Mouse (Mus musculus) midbrain, embryonic 12.5 days (tissue): ENCODE results near the gene Gm4133. TPM values are rescaled to one million over a fixed set of nuclear protein-coding genes. Genes with fewer than 3 reads are reported as not detected.
"Not testable (repeated sequence)": the region's sequence is repeated elsewhere in the genome, so short reads cannot be mapped to it uniquely, and the experiment has no call there.

Experiments used
- ATAC-seq: fragments of 200-750 bp; cut with Nextera tagmentation; 2 replicates; pipeline ENCODE4 v1.8.0; 2017; ENCODE audit warnings: low read depth, moderate TSS enrichment, moderate library complexity; ENCODE audit not compliant: low FRiP score
- H3K27ac ChIP-seq: fragments of 300-500 bp; sonication (generic); replicated peaks from 2 replicates; pipeline ENCODE4 v1.5.1; 2016; ENCODE audit warnings: mild to moderate bottlenecking
- H3K27me3 ChIP-seq: fragments of 300-500 bp; sonication (generic); 2 replicates; pipeline ENCODE4 v1.6.1; 2016; ENCODE audit warnings: mild to moderate bottlenecking
- H3K36me3 ChIP-seq: fragments of 300-500 bp; sonication (generic); 2 replicates; pipeline ENCODE4 v1.6.1; 2016
- H3K4me1 ChIP-seq: fragments of 300-500 bp; sonication (generic); 2 replicates; pipeline ENCODE4 v1.6.1; 2016
- H3K4me2 ChIP-seq: fragments of 300-500 bp; sonication (generic); replicated peaks from 2 replicates; pipeline ENCODE4 v1.6.1; 2016; ENCODE audit warnings: mild to moderate bottlenecking, moderate library complexity
- H3K4me3 ChIP-seq: fragments of 300-500 bp; sonication (generic); 2 replicates; pipeline ENCODE4 v1.5.1; 2016; ENCODE audit warnings: mild to moderate bottlenecking
- H3K9ac ChIP-seq: fragments of 300-500 bp; sonication (generic); replicated peaks from 2 replicates; pipeline ENCODE4 v1.6.1; 2016; ENCODE audit warnings: mild to moderate bottlenecking, moderate library complexity
- H3K9me3 ChIP-seq: fragments of 300-500 bp; sonication (generic); 2 replicates; pipeline ENCODE4 v1.6.1; 2016; ENCODE audit warnings: mild to moderate bottlenecking
- WGBS: fragments of 180-500 bp; shearing (Covaris S2); methylation state at CpG from one replicate; pipeline ENCODE4 v1.1.7; 2016; 5-methylcytosine and 5-hydroxymethylcytosine counted together
- polyA plus RNA-seq: library from polyadenylated mRNA; unstranded; fragments of >200 nt; fragmentation: Nextera tagmentation; extraction: Ambion mirVana; gene quantifications from 2 replicates; pipeline ENCODE4 v1.2.1, GENCODE M21; 2016

The Gm4133 gene
- not detected in 2 replicates for polyA plus RNA-seq

- H3K4me3 ChIP-seq, H3K9ac ChIP-seq, H3K4me1 ChIP-seq, H3K9me3 ChIP-seq, H3K36me3 ChIP-seq, H3K4me2 ChIP-seq, H3K27ac ChIP-seq, ATAC-seq, H3K27me3 ChIP-seq: not testable (repeated sequence)
- WGBS: no CpG with 5 or more reads among the region's 2 CpGs
Observed at GRCm38 (mm10) chr7:20333965-20334364, at the start of gene Gm4133. TSS of gene Gm4133 (minus strand) at chr7:20334065.

GRCm38 (mm10) chr7:20375310-20375709, 41.4 kb upstream of the Gm4133 start, which contains the start of gene Gm5728:
TSS of gene Gm5728 (minus strand) at chr7:20375410.
- not testable (repeated sequence) for H3K9me3 ChIP-seq, ATAC-seq, H3K4me2 ChIP-seq, H3K27me3 ChIP-seq, H3K27ac ChIP-seq, H3K4me1 ChIP-seq, H3K9ac ChIP-seq, H3K36me3 ChIP-seq, H3K4me3 ChIP-seq
- no CpG with 5 or more reads among the region's 1 CpGs for WGBS

Other genes with a start within 250 kb of the Gm4133 start
- not detected in 2 replicates for gene Vmn1r91, start 234.4 kb downstream of the Gm4133 start, polyA plus RNA-seq
- gene Gm16442, start 211.5 kb downstream of the Gm4133 start, polyA plus RNA-seq: not detected in 2 replicates
- gene Vmn1r93, start 195.0 kb downstream of the Gm4133 start, polyA plus RNA-seq: not detected in 2 replicates
- not detected in 2 replicates for gene Vmn1r94, start 165.7 kb downstream of the Gm4133 start, polyA plus RNA-seq
- gene Vmn1r95, start 140.4 kb downstream of the Gm4133 start, polyA plus RNA-seq: not detected in 2 replicates
- gene Gm6164, start 128.5 kb downstream of the Gm4133 start, polyA plus RNA-seq: not detected in 2 replicates
- gene Gm4498, start 100.2 kb downstream of the Gm4133 start, polyA plus RNA-seq: not detected in 2 replicates
- gene Gm5890, start 71.2 kb downstream of the Gm4133 start, polyA plus RNA-seq: not detected in 2 replicates
- gene Gm5728, start 41.3 kb upstream of the Gm4133 start, polyA plus RNA-seq: not detected in 2 replicates
- gene Vmn1r100, start 83.9 kb upstream of the Gm4133 start, polyA plus RNA-seq: not detected in 2 replicates
- gene Vmn1r101, start 108.5 kb upstream of the Gm4133 start, polyA plus RNA-seq: not detected in 2 replicates
- not detected in 2 replicates for gene Gm10670, start 140.9 kb upstream of the Gm4133 start, polyA plus RNA-seq
- gene Vmn1r103, start 176.5 kb upstream of the Gm4133 start, polyA plus RNA-seq: not detected in 2 replicates
- gene Vmn1r104, start 199.8 kb upstream of the Gm4133 start, polyA plus RNA-seq: not detected in 2 replicates
- not detected in 2 replicates for gene Gm5726, start 211.7 kb upstream of the Gm4133 start, polyA plus RNA-seq
- not detected in 2 replicates for gene Gm4141, start 242.2 kb upstream of the Gm4133 start, polyA plus RNA-seq